Mouse (Mus musculus): ENCODE results near the gene Dcaf15.

Gene Dcaf15

DNA sequence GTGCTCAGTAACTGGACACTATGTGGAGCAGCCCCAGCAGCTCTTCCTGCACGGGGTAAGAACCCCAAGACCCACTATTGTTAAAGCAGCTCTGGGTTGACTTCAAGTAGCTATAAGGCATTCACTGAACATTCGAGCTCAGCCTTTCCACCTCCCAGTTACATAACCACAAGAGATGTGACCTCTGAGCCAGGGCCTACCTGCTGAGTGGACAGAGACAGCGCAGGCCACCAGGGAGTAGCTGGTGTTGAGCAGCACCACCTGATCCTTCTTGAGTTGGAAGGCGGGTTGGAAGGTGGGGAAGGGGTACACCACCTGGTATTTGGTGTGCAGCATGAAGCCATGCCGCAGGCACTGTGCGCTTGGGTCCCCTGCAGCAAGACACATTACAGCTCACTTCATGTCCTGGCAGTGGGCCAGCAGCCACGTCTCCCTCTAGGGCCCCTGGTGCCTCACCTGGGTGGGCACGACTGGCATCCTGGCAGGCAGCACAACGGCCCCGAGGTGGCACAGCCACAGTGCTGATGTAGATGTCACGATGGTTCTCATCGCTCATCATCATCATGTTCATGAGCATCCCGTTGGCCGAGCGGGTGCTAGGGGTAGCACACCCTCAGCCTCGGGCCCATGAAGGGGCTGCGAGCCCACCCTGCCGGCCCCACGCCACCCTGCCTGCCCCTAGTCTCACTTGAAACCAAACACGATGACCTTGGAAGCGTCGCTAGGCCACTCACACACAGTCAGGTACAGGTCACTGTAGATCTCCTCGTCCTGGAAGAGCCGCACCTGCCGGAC, 2.9 kb downstream of the Dcaf15 start:
- no peak for DNase-seq (ENCODE audit: low spot score)

DNA sequence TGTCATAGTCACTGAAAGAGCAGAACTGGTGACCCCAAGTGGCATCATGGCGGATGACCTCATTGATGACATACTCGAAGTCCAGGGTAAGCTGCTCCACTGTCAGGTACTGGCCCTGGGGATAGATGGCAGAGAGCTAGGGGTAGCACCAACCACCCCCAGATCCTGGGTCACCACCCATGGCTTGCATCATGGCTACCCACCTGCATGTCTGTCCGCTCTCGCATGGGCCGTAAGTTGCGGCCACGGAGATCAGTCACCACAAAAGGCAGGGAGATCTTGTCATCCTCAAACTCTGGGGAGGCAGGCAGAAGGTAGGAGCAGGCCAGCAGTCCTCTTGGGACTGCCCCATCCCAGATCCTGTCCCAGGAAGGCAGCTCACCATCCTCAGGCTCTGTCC, 6.2 kb downstream of the Dcaf15 start:
- no peak for DNase-seq (ENCODE audit: low spot score)

- no peak for DNase-seq (ENCODE audit: low spot score)
Observed at GRCm38 (mm10) chr8:84096061-84096460, 8.5 kb downstream of the Dcaf15 start.

GRCm38 (mm10) chr8:84090585-84090984, 14.0 kb downstream of the Dcaf15 start:
- no peak for DNase-seq (ENCODE audit: low spot score)

DNA sequence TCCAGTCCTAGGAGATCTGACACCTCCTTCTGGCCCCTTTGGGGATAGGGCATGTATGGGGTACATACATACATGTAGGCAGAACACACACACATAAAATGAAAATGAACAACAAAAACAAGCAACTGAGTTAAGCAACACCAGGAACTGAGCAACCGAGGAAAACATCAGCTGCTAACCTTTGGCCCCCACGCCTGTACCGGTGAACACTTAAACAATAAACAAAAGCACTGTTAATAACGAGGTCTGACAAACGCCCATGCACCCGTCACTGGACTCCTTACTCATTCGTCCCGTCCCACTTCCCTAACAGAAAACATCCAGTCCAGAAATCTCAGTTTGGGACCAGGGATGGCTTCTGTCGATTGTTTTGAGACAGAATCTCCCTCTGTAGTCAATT, 15.3 kb downstream of the Dcaf15 start:
- no peak for DNase-seq (ENCODE audit: low spot score)

GRCm38 (mm10) chr8:84087821-84088220, 16.7 kb downstream of the Dcaf15 start:
- no peak for DNase-seq (ENCODE audit: low spot score)

GRCm38 (mm10) chr8:84087156-84087555, 17.4 kb downstream of the Dcaf15 start:
- DNase-seq (ENCODE audit: low spot score): no peak

GRCm38 (mm10) chr8:84084341-84085115, 20.0 kb downstream of the Dcaf15 start:
- DNase-seq (ENCODE audit: low spot score): no peak

GRCm38 (mm10) chr8:84083829-84084241, 20.7 kb downstream of the Dcaf15 start:
- DNase-seq (ENCODE audit: low spot score): no peak

GRCm38 (mm10) chr8:84079206-84079605, 25.4 kb downstream of the Dcaf15 start:
- DNase-seq (ENCODE audit: low spot score): no peak

DNA sequence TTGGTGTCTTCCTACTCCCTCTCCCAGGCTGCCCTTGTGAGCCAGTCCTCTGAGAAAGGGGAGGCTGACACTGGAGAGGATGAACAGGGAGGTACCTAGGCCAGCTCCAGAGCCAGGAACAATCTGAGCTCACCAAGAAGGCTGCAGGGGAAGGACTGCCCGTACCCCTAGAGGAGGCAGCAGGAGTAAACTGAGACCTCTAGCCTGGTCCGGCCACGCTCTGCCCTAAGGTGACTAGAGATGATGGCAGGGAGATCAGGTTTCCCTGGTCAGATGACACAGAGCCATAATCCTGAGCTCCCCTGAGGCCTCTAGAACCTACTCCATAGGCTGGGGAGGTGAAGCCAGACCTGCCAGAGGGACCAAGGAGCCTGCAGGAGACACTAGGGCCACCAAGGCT, 27.7 kb downstream of the Dcaf15 start:
- DNase-seq (ENCODE audit: low spot score): no peak

DNA sequence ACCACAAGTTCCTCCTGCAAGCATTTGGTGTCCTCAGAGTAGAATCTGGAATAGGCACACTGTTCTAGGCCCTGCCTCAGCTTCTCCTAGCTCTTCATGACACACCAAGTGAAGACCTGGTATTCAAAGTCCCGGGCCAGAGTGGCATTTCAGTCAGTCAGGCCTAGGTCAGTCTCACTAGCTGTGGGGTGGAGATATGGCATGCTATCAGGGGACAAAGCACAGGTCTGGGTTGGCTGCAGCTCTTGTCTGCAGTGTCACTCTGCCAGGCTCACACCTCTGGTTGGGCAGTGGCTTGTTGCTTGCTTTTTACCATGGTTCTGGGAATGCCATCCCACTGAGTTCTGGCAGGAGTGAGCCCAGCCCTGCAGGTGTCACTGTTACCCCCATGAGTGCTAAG, 28.2 kb downstream of the Dcaf15 start:
- no peak for DNase-seq (ENCODE audit: low spot score)

GRCm38 (mm10) chr8:84073230-84073976, 31.2 kb downstream of the Dcaf15 start:
- DNase-seq (ENCODE audit: low spot score): no peak

GRCm38 (mm10) chr8:84072321-84072720, 32.2 kb downstream of the Dcaf15 start:
- no peak for DNase-seq (ENCODE audit: low spot score)

DNA sequence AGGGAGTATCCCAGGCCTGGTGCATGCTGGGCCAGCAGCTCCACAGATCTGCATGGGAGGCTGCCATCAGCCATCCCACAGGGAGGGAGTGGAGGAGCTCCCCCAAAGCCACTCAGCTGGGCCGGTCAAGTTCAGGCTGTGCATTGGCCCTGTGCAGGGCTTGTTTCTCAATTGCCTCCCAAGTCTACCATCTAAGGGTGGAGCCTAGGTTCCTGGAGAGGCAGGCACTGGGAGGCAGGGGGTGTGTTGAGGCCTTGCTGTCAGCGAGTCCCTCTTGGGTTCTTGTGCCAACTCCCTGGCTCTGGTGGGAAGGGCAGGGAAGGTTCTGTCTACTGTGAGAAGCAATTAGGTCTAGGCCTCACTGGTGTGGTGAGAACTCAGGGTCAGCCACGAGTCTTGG, 32.6 kb downstream of the Dcaf15 start:
- DNase-seq (ENCODE audit: low spot score): no peak

- DNase-seq (ENCODE audit: low spot score): no peak
Observed at GRCm38 (mm10) chr8:84070667-84071066, 33.9 kb downstream of the Dcaf15 start.

DNA sequence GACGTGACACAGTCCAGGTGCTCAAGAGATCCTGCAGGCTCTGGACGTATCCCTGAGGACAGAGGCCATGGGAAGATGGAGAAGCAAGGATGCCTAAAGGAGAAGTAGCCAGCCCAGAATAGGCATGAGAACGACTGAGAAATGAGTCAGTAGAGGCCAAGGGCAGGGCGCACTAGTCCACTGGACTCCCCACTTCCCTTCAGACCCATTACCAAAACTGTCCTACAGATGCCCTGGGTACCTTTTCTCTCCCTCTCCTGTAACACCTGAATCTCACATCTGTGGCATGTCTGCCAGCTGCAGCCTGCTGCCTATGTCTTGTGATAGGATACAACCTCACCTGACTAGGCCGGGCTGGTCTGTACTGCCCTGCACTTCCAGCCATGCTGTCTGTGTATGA, 34.3 kb downstream of the Dcaf15 start:
- DNase-seq (ENCODE audit: low spot score): no peak

- no peak for DNase-seq (ENCODE audit: low spot score)
Observed at GRCm38 (mm10) chr8:84069750-84070149, 34.8 kb downstream of the Dcaf15 start.

DNA sequence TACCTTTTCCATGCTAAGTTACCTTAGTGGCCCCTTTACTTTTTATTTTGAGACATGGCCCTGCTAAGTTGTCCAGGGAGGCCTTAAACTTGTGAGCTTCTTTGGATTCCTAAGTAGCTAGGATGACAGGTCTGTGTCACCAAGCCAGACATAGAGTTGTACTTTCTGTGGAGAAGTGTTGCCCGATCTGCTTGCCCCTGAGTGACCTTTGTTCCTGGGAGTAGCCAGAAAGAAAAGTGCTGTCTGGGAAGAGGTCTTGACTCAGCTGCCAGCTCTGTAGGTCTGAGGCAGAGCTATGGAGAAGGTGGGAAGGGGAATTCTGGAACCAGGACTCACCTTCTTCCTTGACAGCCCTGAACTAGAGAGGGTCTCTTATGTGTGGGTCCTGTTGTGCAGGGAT, 35.4 kb downstream of the Dcaf15 start:
- no peak for DNase-seq (ENCODE audit: low spot score)

DNA sequence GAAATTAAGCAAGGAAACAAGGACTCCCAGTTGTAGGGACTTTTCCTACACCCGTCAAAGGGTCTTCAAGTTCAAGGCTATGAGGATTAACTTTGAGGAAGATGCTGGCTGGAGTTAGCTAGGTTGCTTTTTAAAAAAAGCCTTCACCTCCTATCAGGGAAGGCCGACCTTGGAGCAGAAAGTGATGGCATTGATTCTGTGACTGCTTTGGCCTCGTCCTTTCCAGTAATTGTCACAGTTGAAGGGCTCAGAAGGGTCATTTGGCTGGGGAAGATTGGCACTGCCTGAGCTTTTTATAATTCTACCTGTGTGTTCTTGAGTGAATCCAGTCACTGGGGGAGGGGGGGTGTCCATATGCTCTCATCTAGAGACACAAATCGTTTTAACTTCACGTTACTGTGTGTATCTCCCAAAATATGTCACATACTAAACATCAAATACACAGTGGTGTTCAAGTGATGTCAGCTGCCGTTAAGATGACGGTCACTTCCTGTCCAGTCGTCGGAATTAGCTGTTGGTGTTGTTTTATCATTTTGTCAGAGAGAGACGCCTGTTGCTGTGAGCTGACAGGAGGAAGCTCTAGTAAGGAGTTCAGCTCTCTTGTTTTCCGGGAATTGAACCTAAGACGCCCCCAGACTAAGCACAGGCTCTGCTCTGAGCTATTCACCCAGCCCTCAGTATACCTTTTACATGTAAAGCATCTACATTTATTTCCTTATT, 36.1 kb downstream of the Dcaf15 start:
- DNase-seq (ENCODE audit: low spot score): no peak

DNA sequence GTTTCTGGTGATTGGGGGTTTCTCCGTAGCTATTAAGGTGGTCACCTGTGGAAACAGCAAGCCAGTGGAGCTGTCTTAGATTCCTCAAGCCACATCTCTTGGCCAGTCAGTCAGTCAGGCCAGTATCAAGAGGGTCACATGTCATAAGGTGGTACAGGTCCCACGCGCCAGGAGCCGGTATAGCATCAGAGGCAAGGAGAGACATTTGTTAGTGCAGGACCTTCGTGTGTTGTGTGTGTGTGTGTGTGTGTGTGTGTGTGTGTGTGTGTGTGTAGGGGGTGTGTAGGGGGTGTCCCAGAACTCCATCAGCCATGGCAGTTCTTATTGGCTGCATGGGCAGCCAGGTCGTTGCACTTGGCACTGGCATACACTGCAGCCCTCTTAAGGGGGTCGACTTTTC, 36.7 kb downstream of the Dcaf15 start:
- DNase-seq (ENCODE audit: low spot score): no peak

- DNase-seq (ENCODE audit: low spot score): peak; percentile 96
Observed at GRCm38 (mm10) chr8:84067047-84067573, 37.5 kb downstream of the Dcaf15 start.

Measured in urinary bladder, postnatal 10 days (tissue).